Mouse (Mus musculus) urinary bladder, postnatal 4 days (tissue): ENCODE results near the gene Brip1.
"Not testable (repeated sequence)": the region's sequence is repeated elsewhere in the genome, so short reads cannot be mapped to it uniquely, and the experiment has no call there.

ENCODE experiments used
- DNase-seq, 2 experiments: peaks; one replicate each; pipeline ENCODE4 v3.0.0; 2021 to 2022; ENCODE audit warnings: low spot score in 2 of 2

Gene Brip1

DNA sequence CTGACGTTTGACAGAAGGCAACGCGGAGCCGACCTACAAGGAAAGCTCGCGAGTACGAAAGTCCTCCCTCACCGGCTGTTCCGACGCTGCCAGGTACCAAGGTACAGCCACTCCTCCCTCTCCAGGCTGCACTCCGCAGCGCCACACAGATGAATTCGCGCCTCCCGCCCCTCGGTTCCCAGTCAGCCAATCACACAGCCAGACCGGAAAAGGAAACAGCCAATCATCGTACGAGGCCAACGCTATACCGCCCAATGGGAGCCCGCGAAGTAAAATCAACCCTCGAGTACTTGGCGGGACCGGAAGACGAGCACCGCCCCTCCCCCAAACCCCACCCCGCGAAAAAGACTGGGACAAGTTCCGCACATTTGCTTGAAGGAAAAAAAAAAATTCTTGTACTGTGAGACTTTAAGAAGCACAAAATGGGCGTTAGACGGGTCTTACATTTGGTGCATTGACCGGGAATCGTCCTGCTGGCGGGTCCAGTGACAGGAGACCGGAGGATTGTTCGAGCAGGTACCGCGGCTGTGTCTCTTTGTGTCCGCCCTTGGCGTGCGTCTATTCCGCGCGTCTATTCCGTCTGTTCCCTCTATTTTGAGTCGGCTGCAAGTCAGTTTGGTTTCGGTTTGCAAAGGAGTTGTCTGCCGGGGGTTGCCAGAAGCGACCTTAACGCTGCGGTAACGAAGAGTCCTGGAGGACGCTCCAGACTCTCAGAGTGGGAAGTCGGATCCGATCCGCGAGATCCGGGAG is at the start of gene Brip1:
Gene Brip1, minus strand, starts transcription at position 157 of the 750 bp plus-strand sequence.
- DNase-seq, result peak; percentile 86 to 91

DNA sequence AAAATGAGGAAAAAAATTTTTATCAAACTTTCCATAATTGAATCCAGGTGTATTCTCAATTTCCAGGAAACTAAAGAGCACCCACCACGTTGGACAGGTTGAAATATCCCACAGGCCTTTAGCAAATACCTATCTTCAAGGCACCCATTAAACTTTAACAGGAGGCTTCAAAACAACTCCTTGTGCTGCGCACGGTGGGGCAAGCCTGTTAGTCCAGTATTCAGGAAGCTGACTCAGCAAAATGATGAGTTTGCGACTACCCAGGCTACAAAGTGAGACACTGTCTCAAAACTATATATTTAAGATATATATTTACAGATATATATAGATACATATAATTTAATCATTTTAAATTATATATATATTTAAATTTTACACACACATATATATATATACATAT is 31.5 kb upstream of the Brip1 start:
- DNase-seq, result no peak

DNA sequence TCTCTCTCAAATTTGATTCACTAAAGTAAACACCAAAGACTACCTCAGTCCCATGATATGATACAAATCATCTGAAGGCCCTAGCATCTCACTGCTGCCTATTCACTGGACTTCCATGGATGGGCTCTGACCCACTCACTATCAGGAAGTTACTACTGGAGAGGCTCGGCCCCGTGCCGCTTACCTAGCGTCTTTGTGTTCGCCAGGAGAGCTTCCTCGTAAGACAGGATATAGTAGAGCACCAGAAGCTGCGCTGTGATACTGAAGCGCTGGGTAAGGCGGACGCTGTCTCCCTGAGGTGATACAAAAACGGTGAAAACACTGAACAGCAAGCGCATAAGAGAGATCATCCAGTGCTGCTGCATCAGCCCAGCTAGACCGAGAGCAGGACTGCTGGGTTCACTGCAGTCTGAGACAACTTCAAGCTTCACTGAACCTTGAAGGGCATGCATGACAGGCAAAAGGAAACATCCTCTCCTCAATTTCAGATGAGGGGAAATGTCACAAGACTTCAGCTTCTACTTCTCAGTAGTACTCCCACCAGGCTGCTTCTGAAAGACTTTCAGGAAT is 30.9 kb upstream of the Brip1 start:
- no peak for DNase-seq

DNA sequence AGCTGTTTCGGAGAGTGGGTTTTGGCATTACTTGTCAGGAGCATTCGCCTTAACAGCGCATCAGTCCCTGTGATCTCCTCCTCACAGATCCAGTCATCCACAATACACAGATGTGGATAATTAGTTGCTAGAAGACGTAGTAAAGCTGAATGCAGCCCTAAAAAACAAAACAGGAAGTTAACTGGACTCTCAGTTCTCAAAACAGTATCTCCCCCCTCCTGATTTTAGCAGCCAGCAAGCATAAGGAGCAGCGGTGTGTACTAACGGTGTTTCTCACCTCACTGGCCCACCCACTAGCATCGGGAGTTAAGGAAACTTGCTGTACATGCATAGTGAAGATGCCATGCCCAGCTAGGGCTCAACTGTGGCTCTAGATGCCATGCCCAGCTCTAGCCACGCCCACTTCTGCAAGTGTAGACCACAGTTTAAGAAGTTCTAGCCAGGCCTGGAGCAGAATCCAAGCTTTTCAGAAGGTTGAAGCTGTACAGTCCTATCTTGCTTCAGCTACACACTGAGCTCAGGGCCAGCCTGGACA is 25.7 kb upstream of the Brip1 start:
- no peak for DNase-seq

DNA sequence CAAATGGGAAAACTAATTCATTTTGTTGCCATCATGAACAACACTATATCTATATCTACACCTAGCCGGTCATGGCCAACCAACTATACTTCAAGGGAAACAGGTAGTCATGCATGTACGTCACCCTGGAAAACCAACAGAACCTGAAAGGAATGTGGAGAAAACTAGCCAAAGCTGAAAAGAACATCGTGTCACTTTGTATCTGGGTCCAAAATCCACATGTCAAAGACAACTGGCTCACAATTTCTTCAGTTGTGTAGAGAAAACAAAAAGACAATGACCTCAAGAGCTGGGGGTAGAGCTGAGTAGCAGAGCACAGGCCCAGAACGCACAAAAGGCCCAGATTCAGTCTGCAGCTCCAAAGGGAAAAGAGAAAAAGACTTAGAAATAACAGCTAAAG is 24.8 kb upstream of the Brip1 start:
- no peak for DNase-seq

DNA sequence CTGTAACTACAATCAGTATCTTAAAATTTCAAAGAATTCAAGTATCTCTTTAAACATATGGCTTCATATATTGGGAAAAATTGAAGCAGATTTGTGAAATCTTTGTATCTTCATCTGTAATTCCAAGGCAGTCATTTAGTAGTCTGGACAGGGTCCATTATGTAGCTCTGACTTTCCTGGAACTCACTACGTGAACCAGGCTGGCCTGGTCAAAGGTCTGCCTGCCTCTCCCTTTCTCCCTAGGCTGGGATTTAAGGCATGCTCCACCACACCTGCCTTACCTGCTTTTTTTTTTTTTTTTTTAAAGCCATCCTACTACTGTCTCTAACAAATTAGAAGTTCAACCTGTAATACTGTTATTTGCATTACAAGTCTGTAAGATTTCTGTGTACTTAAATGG is 10.8 kb upstream of the Brip1 start:
- no peak for DNase-seq

DNA sequence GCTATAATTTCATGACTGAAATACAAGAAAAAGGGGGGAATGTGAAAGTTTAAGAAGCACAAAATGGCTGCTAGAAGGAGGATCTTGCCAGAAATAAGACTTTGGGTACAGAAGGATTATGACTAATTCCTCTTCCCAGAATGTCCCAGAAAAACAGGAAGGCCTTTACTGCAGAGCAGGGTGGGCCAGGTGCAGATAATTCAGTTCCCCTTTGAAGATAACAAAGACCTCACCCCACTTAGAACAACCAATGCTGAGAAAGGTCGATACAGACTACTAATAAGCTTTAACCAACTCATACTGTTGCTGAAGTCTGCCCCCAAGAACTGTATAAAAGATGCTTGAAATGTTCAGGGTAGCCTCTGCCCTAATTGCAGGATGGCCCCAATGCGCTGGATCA is 8.1 kb upstream of the Brip1 start:
- no peak for DNase-seq

DNA sequence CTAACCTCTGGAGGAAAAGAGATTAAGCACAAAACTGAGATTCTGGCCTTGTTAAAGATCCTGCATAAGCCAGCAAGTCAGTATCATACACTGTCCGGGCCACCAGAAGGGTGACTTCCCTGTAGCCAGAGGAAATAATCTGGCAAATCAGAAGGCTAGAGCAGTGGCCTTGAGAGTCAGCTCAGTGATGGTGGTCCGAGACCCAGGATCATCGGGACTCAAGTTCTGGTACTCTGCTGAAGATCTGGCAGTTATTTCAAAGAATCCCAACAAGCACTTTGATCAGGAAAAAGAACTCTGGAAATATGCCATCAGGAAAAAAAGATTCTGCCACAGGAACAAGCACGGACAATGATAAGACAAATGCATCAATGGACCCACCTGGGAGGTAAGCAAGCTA is 4.9 kb upstream of the Brip1 start:
- no peak for DNase-seq

DNA sequence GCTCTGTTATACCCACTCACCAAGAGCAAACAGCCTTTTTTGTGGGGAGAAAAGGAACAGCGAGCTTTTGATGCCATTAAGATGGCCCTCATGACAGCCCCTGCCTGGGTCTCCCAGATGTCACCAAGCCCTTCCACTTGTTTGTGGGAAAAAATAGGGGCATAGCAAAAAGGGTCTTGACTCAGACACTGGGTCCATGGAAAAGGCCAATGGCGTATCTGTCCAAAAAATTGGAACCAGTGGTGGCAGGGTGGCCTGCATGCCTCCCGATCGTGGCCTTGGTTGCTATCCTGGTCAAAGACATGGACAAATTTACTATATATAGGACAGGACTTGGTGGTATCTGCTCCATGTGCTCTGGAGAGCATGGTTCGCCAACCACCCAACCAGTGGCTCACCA is 4.0 kb upstream of the Brip1 start:
- DNase-seq, result no peak

DNA sequence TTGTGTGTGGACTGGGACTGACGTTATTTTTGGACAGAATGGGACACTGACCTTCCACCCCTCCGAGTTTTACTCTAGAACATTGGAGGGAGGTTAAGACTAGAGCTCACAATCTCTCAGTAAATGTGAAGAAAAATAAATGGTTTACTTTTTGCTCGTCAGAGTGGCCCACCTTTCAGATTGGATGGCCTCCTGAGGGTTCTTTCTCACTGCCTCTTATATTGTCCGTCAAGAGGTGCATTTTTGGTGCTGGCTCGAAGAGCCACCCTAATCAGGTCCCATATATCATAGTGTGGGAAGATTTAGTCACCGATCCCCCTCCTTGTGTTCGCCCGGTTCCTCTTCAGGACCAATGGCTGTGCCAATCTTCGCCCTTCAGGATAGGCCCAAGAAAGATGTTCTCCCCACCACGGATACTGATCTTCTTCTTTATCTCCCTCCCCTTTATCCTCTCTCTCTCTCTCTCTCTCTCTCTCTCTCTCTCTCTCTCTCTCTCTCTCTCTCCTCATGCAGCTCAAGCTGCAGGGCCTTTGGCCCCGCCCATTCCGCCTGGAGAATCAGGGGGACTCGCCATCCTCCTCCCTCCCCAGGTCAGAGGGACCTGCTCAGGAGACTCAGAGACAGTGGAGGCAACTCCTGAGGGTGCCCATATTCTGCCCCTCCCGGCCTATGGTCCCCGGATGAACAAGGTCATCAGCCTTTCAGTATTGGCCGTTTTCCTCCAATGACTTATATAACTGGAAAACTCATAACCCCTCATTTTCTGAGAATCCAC is 1.1 kb upstream of the Brip1 start:
- no peak for DNase-seq

DNA sequence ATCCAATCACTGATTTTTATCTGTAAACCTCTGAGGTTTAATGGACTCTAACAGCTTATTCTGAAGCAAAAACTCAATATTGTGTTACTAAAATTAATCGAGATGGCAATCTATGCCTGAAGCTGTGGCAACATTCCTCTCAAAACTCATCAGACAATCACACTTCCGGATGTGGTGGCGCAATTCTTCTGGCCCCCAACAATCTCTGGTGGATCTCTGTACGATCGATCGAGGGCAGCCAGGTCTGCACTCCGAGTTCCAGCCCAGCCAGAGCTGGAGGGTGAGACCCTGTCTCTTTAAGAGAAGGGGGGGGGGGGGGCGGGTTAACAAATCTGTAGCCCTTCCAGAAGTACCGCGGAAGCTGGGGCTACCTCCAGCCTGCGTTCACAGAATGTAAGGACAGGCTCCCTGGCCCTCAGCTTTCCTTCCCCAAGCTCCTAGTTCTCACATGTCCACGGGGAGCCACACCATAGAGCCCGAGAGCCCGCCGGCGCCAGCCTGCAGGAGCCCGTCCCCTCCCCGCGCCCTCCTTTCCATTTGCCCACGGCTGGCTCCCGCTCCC is 452 bp downstream of the Brip1 start:
- no peak for DNase-seq

DNA sequence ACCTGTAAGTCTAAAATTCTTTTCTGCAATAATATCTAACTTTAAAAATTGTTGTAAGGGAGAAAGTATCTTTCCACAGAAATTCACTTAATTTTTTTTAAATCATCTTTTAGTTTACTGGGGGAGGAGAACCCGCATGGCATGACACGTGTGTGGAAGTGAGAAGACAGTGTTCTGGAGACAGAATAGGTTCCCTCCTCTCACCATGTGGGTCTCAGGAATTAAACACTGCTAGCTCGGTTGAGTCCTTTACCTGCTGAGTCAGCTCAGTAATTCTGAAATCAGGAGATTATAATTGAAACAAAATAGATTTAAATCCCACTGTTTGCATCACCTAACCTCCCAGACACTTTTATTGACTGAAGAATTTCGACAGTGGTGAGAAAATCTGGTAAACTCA is 1.3 kb downstream of the Brip1 start:
- DNase-seq, result no peak

DNA sequence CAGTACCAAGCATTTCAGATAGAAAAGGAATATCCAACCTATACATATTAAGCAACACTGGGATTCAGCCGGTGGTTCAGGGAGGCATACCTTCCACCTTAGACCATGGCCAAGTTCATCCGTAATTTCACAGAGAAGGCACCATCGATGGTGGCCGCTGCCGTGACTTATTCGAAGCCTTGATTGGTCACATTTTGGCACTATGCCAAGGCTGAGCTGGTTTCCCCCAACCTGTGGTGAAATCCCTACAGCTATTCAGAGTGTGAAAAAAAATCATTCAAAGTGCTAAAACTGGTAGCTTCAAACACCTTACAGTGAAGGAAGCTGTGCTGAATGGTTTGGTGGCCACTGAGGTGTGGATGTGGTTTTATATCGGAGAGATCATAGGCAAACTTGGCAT is 15.8 kb downstream of the Brip1 start:
- not testable (repeated sequence) for DNase-seq

DNA sequence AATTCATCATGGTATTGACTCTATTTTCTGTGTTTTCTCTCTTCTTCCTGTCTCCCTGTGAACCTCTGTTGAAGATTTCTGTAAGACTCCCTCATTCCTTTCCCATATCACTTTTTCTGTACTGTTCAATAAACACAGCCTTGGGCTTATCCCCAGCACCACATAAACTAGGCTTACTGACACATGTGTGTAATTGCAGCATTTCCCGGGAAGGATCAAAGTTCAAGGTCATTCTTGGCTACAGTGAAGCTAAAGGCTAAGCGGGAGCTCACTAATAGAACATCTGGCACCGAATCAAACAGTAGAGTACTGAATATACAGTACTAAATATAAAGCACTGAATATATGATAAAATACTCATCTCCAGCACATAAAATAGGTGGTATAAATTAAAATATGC is 25.2 kb downstream of the Brip1 start:
- no peak for DNase-seq

DNA sequence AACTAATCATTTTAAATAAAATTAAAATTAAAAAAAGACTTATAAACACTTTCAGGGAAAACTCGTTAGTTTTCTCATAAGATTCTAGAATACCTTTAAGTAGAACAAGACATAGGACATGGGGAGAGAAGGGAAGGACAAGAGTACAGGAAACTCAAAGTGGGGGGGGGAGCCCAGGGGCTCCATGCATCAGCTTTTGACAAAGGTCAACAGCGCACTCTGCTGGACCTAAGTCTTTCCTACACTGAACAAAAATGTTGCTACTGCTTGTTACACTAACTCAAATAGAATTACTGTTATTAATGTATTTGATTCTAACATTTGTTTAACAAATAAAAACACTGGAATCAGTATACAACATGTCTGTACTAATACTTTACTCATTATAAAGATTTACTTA is 26.8 kb downstream of the Brip1 start:
- DNase-seq, result peak; percentile 21 to 61

DNA sequence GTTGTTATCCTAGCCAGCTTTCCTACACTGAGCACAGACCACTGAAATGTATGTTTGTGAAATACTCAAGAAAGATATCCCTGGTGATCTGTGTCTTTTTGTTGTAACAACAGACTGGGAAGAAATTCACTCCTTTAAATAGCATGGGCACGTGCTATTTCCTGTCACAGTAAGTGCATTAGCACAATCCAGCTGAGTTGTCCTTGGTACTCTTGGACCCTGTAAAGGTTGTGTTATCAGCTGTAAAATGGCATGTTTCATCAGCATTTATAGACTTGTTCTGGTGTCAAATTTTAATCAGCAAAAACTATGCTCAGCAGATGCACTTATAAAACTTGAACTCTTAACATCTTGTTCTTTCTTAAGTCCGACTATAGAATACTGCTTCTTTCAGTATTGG is 30.2 kb downstream of the Brip1 start:
- DNase-seq, result no peak

DNA sequence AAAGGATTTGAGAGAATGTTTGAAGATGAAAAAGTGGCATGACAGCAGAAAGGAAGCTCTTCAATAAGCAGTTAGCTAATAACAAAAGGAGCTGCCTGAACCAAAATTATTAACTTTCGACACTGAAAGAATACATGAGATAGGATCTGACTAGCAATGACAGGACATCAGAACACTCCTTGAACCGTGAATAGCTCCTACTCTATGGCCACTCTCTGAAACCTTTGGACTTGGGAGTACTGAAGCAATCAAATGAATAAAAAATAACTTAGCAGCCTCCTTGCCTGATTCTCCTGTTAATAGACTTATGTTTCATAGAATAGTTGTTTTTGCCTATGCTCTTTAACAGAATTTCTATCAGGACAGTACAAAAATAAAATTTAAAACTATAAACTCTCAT is 40.7 kb downstream of the Brip1 start:
- DNase-seq, result no peak

DNA sequence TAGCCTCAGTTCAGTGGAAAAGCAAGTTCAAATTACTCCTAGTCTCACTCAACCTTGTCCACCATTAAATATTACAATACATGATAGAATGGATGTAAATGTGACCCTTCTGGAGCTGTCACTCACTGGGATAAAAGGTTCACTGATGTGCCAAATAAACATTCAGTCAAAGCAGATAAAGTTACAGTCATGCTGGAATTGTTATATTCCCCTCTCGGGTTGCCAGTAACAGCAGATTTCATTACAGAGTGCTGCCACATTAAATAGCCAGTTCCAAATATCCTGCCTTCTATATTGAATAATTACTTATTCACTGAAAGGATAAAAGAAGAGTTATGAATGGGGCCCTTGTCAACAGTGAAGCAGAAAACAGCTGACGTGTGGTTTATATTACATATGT is 42.0 kb downstream of the Brip1 start:
- DNase-seq, result no peak

DNA sequence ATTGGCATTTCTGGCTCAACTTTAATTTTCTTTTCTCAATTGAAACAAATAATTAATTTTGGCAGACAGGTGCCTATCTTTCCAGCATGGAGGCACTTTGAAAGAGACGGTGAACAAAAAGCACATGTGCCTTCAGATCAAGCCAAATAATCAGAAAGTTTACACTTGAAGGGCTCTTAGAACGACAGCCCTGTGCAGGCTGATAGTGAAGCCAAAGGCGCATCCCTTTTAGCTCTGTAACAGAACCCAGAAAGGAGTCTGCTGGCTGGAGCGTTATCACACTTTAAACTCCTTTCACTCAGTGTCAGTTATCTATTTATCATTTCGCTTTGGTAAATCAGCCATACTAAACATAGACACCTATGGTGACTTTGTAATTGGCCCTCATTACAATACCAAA is 45.4 kb downstream of the Brip1 start:
- no peak for DNase-seq

DNA sequence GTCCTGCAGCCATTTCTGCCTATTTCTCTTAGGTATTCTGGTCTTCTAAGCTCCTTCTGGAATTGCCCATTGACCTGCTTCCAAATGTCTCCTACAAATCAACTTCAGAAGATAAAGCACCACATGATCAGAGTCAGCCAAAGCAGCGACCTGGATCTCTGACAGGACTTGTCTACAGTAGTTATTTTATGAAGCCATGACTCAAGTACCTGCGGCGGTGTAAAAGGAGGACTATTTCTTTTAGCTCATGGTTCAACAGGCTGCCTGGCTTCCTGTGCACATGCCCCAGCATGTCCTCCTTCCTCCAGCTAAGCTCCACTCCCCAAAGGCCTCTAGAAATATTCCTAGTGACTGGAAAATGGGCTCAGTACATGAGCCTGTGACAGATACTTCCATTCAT is 69.7 kb downstream of the Brip1 start:
- no peak for DNase-seq

DNA sequence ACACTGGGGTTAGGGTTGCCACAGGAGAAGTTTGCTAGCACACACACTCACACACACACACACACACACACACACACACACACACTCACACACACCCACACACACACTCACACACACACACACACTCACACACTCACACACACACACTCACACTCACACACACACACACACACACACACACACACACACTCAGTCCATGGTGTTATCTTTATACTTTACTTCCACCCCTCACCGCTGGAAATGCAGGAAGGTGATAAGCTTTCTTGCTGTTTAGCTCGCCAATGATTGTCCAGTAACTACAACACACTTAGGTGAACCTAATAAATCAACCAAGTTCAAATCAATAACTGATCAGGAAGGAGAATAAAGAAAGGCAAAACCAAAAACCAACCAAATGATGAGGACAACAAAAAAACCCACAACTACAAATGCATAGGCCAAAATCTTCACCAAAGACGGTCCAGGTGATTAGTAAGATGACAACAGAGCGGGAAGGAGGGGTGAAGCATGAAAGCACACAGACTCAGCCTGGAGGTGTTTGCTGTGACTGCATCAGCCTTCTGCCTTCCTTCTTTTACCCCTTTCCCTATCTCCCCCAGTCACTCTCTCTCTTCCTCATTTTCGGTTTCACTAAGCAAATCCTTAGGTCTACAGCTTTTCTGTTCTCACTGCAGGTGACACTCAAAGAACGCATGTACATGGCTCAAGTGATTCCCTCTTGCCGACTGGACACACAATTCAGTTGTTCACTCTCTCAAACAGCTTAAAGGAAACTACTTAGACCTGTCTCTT is 83.7 kb downstream of the Brip1 start:
- no peak for DNase-seq

DNA sequence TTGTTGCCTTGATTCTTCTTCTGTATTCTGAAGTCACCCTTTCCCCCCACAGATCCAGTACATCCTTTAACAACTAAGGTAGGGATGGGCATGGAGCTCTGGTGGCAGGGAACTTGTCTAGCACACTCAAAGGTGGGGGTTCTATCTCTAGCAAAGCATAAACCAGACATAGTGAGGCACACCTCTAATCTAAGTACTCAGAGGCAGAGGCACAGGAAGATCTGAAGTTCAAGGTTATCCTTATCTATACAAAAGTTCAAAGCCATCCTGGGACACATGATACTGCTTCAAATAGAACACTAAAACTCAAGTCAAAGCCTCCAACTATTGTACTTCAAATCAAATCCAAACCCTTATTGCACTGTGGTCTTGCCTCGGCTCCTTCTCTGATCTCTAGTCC is 85.0 kb downstream of the Brip1 start:
- DNase-seq, result no peak
